ENCODE assay signal across 9 mouse cellular contexts in genomic region chr19:23879862-23880261, GRCm38 (mm10).
A peak's percentile ranks its signal among the peaks of the same experiment; 100 is the strongest.
DNase-seq lines count a peak whose midpoint lies in the region; ATAC-seq lines count a peak whose summit lies in the region.
"Had no signal": no experiment of that assay in that cellular context is flagged by ENCODE, and none has a peak within 500 bp of the region (broad histone marks: within the 10 kb centered on the region; RNA-seq: fewer than 3 reads in every experiment).

No protein-coding gene starts in this region.

- H3K27ac ChIP-seq in hindbrain, embryonic 15.5 days (replicated peaks), result peak overlapping the region; percentile 49
- H3K27ac ChIP-seq: liver, embryonic 15.5 days had no signal

- no peaks in the 10 kb centered on the region for H3K9me3 ChIP-seq in hindbrain, embryonic 15.5 days
- H3K9me3 ChIP-seq: liver, embryonic 15.5 days had no signal

- no peak overlapping the region for H3K4me2 ChIP-seq in hindbrain, embryonic 15.5 days
- H3K4me2 ChIP-seq: liver, embryonic 15.5 days had no signal

- no peak overlapping the region for H3K4me3 ChIP-seq in hindbrain, embryonic 15.5 days
- H3K4me3 ChIP-seq: liver, embryonic 15.5 days had no signal

- DNase-seq in retina, adult 2 months (ENCODE audit: low read depth, low spot score), result peak; percentile 26
- no peak for DNase-seq in retina, embryonic 14.5 days (ENCODE audit: low spot score)
- peak; percentile 41 to 64 for DNase-seq in gastrocnemius, adult 8-10 months (ENCODE audit: low spot score in 2 of 2)
- DNase-seq in retina, postnatal 1 day, result peak; percentile 44
- no peak for DNase-seq in adrenal gland, adult 8-10 months
- DNase-seq in adrenal gland, postnatal 36 days, result no peak

- H3K4me1 ChIP-seq in hindbrain, embryonic 15.5 days (replicated peaks), result peaks cover 9% of the 10 kb centered on the region; the same call in 1 of the 2 replicates
- H3K4me1 ChIP-seq: liver, embryonic 15.5 days had no signal

- ATAC-seq in hindbrain, embryonic 15.5 days (ENCODE audit: low FRiP score, low read depth), result peak; percentile 90
- ATAC-seq in granulocyte monocyte progenitor cell, adult 5-6 weeks (replicated peaks; ENCODE audit: poor library complexity, severe bottlenecking), result no peak

- 39% methylated on average over 7 of the region's 7 CpGs for WGBS in hindbrain, embryonic 15.5 days

- H3K36me3 ChIP-seq in hindbrain, embryonic 15.5 days, result no peaks in the 10 kb centered on the region
- H3K36me3 ChIP-seq: liver, embryonic 15.5 days had no signal

- no peak overlapping the region for H3K9ac ChIP-seq in hindbrain, embryonic 15.5 days
- H3K9ac ChIP-seq: liver, embryonic 15.5 days had no signal

- H3K27me3 ChIP-seq in hindbrain, embryonic 15.5 days, result no peaks in the 10 kb centered on the region
- H3K27me3 ChIP-seq: liver, embryonic 15.5 days had no signal

Comparison
In these comparisons a context has a peak if more than half of its experiments do, and no peak if none do; other contexts are left out.
1. DNase-seq: peak in retina, adult 2 months (single experiment), gastrocnemius, adult 8-10 months (2 of 2) and retina, postnatal 1 day (single experiment); none in retina, embryonic 14.5 days (single experiment), adrenal gland, adult 8-10 months (single experiment) and adrenal gland, postnatal 36 days (0 of 2).